Comparison of ENCODE assay signal across 8 mouse cellular contexts in genomic region chr1:182341993-182342392, GRCm38 (mm10). TPM values are rescaled to one million over a fixed set of nuclear protein-coding genes. Genes with fewer than 3 reads are reported as not detected.
DNase-seq lines count a peak whose midpoint lies in the region; ATAC-seq and TF ChIP-seq lines count a peak whose summit lies in the region.

No protein-coding gene starts in this region.

- DNase-seq in heart, adult 2 months = no peak
- DNase-seq in heart, postnatal 25 days (ENCODE audit: low spot score) = no peak
- DNase-seq in MEL (ENCODE audit: low read depth, low spot score) = peak; percentile 54
- no peak for DNase-seq in liver, postnatal 0 days
- DNase-seq in right cerebral cortex, adult 18-20 months = no peak
- DNase-seq in layer of hippocampus, postnatal 14 days (ENCODE audit: low spot score in 2 of 2) = no peak

- intact Hi-C loops in heart, adult 2 months (cut with DNase I) = loop anchor here (2.0 kb wide), 1 partner anchor 59 kb away; the partner anchor contains the start of gene Degs1
- intact Hi-C loops in heart, postnatal 25 days (cut with DNase I) = loop anchor here (2.0 kb wide), 1 partner anchor 59 kb away; the partner anchor contains the start of gene Degs1

- H3K9me3 ChIP-seq in MEL (replicated peaks; ENCODE audit: insufficient read depth, low read length) = no peaks in the 10 kb centered on the region
- H3K9me3 ChIP-seq in heart, embryonic 15.5 days (replicated peaks) = no peaks in the 10 kb centered on the region
- no peaks in the 10 kb centered on the region for H3K9me3 ChIP-seq in liver, postnatal 0 days (ENCODE audit: low read length)

- TF ChIP-seq RAD21 in MEL (IDR thresholded peaks at IDR 0.05; ENCODE audit: low read depth, low read length) = no peak

- peaks cover 11% of the 10 kb centered on the region for H3K36me3 ChIP-seq in heart, adult 2 months (ENCODE audit: control insufficient read depth, insufficient read depth, low read length)
- H3K36me3 ChIP-seq in MEL (ENCODE audit: control insufficient read depth in 1 of 2, insufficient read depth in 2 of 2, low read length in 2 of 2) = peaks cover 0 to 16% of the 10 kb centered on the region in 2 experiments; a peak in 2 of 4 replicates
- 0 out of 2 replicates have a peak, but pooled peaks cover 3% of the 10 kb centered on the region for H3K36me3 ChIP-seq in heart, embryonic 15.5 days
- H3K36me3 ChIP-seq in liver, postnatal 0 days (replicated peaks; ENCODE audit: insufficient read depth, low read length) = no peaks in the 10 kb centered on the region; the same call in 1 of the 2 replicates

- H3K27me3 ChIP-seq in heart, adult 2 months (ENCODE audit: control insufficient read depth, insufficient read depth, low read length) = no peaks in the 10 kb centered on the region
- no peaks in the 10 kb centered on the region for H3K27me3 ChIP-seq in MEL (ENCODE audit: control insufficient read depth in 1 of 2, insufficient read depth in 2 of 2, low read length in 2 of 2)
- H3K27me3 ChIP-seq in heart, embryonic 15.5 days = no peaks in the 10 kb centered on the region
- H3K27me3 ChIP-seq in liver, postnatal 0 days (ENCODE audit: insufficient read depth, low read length) = no peaks in the 10 kb centered on the region

- H3K27ac ChIP-seq in heart, adult 2 months = peak overlapping the region; percentile 94
- peak overlapping the region; percentile 8; the same call in 1 of the 2 replicates for H3K27ac ChIP-seq in MEL (ENCODE audit: control insufficient read depth, low read depth, low read length)
- H3K27ac ChIP-seq in heart, embryonic 15.5 days = no peak overlapping the region; the same call in 1 of the 2 replicates
- no peak overlapping the region for H3K27ac ChIP-seq in liver, postnatal 0 days (ENCODE audit: low read depth)

- peak overlapping the region; percentile 92 for H3K4me2 ChIP-seq in heart, embryonic 15.5 days
- H3K4me2 ChIP-seq in liver, postnatal 0 days (ENCODE audit: low read depth, low read length) = peak overlapping the region; percentile 95

- peaks cover 4% of the 10 kb centered on the region for H3K4me1 ChIP-seq in heart, adult 2 months (ENCODE audit: control insufficient read depth, insufficient read depth, low read length)
- peaks cover 10 to 12% of the 10 kb centered on the region in 2 experiments for H3K4me1 ChIP-seq in MEL (ENCODE audit: control insufficient read depth in 1 of 2, insufficient read depth in 2 of 2, low read length in 2 of 2)
- peaks cover 29% of the 10 kb centered on the region for H3K4me1 ChIP-seq in heart, embryonic 15.5 days (replicated peaks)
- peaks cover 23% of the 10 kb centered on the region for H3K4me1 ChIP-seq in liver, postnatal 0 days (ENCODE audit: insufficient read depth)

- no peak for ATAC-seq in heart, embryonic 15.5 days (replicated peaks; ENCODE audit: insufficient number of reproducible peaks, insufficient read depth, low FRiP score, low read depth)
- ATAC-seq in liver, postnatal 0 days = no peak
- no peak for ATAC-seq in megakaryocyte-erythroid progenitor cell, adult 5-6 weeks (replicated peaks; ENCODE audit: low FRiP score, low TSS enrichment, poor library complexity, severe bottlenecking)

- WGBS in heart, adult 2 months = 30% methylated on average over 6 of the region's 6 CpGs
- 35% methylated on average over 6 of the region's 6 CpGs for WGBS in heart, embryonic 15.5 days
- WGBS in liver, postnatal 0 days (ENCODE audit: insufficient replicate concordance) = 30% methylated on average over 6 of the region's 6 CpGs

- TF ChIP-seq POLR2A in heart, adult 2 months (IDR thresholded peaks at IDR 0.05; ENCODE audit: insufficient read depth, low read depth, low read length) = no peak
- TF ChIP-seq POLR2A in MEL (IDR thresholded peaks at IDR 0.05; ENCODE audit: control insufficient read depth in 1 of 2, insufficient read depth in 1 of 2, low read depth in 1 of 2, low read length in 2 of 2, poor library complexity in 1 of 2) = no peak

- H3K4me3 ChIP-seq in heart, adult 2 months = peak overlapping the region; percentile 66
- H3K4me3 ChIP-seq in MEL (ENCODE audit: control insufficient read depth in 1 of 2, insufficient read depth in 1 of 2, low read depth in 2 of 2, low read length in 2 of 2) = peak overlapping the region; percentile 95 to 99
- H3K4me3 ChIP-seq in heart, embryonic 15.5 days = peak overlapping the region; percentile 85
- H3K4me3 ChIP-seq in liver, postnatal 0 days (ENCODE audit: low read depth, low read length) = peak overlapping the region; percentile 80

- no peak for TF ChIP-seq EP300 in heart, adult 2 months (IDR thresholded peaks at IDR 0.05; ENCODE audit: insufficient read depth, low read depth, low read length)
- TF ChIP-seq EP300 in MEL (IDR thresholded peaks at IDR 0.05; ENCODE audit: low read depth in 1 of 2, low read length in 2 of 2) = no peak
- no peak for TF ChIP-seq EP300 in liver, postnatal 0 days (IDR thresholded peaks at IDR 0.05; ENCODE audit: low read depth)

- no peak overlapping the region for H3K9ac ChIP-seq in heart, adult 2 months (ENCODE audit: low read depth, low read length)
- peak overlapping the region; percentile 73 for H3K9ac ChIP-seq in MEL (ENCODE audit: control insufficient read depth, low read depth, low read length, poor library complexity, severe bottlenecking)
- H3K9ac ChIP-seq in heart, embryonic 15.5 days = no peak overlapping the region; the same call in 1 of the 2 replicates
- H3K9ac ChIP-seq in liver, postnatal 0 days (replicated peaks) = peak overlapping the region; percentile 90

- peaks cover 8% of the 10 kb centered on the region for H3K79me2 ChIP-seq in heart, adult 2 months (replicated peaks; ENCODE audit: control insufficient read depth, insufficient read depth, low read length)
- peaks cover 35% of the 10 kb centered on the region for H3K79me2 ChIP-seq in MEL (ENCODE audit: control insufficient read depth, insufficient read depth, low read length, poor library complexity)

- no peak for TF ChIP-seq CTCF in heart, adult 2 months (IDR thresholded peaks at IDR 0.05)
- TF ChIP-seq CTCF in MEL (IDR thresholded peaks at IDR 0.05 in 2 of 3, conservative IDR thresholded peaks at IDR 0.05 in 1 of 3; ENCODE audit: control insufficient read depth in 1 of 3, insufficient read depth in 1 of 3, low read depth in 2 of 3, low read length in 3 of 3, poor library complexity in 1 of 3, severe bottlenecking in 1 of 3) = no peak
- TF ChIP-seq CTCF in liver, postnatal 0 days (IDR thresholded peaks at IDR 0.05; ENCODE audit: low read depth) = no peak

TF ChIP-seq in MEL, 35 proteins besides CTCF, POLR2A, EP300 and RAD21:
- TF ChIP-seq USF2 (IDR thresholded peaks at IDR 0.05; ENCODE audit: borderline replicate concordance in 1 of 2, insufficient read depth in 1 of 2, low read depth in 1 of 2, low read length in 2 of 2) (no peak), GATA1 (IDR thresholded peaks at IDR 0.05; ENCODE audit: low read depth, low read length) (no peak), TCF12 (IDR thresholded peaks at IDR 0.05; ENCODE audit: low read depth, low read length) (no peak), ZKSCAN1 (IDR thresholded peaks at IDR 0.05; ENCODE audit: low read depth, low read length) (no peak), POLR2AphosphoS2 (IDR thresholded peaks at IDR 0.05; ENCODE audit: low read length) (no peak), ZMIZ1 (IDR thresholded peaks at IDR 0.05; ENCODE audit: low read depth, low read length) (no peak), JUND (IDR thresholded peaks at IDR 0.05; ENCODE audit: low read depth, low read length) (0 out of 2 replicates have a peak, but pooled peaks have one; percentile 54), RCOR1 (IDR thresholded peaks at IDR 0.05; ENCODE audit: low read depth, low read length) (no peak), GABPA (IDR thresholded peaks at IDR 0.05; ENCODE audit: low read depth, low read length) (no peak), MEF2A (IDR thresholded peaks at IDR 0.05; ENCODE audit: extremely low read depth, insufficient replicate concordance, low read depth, low read length, poor library complexity, severe bottlenecking) (no peak), MYC (IDR thresholded peaks at IDR 0.05; ENCODE audit: low read depth, low read length) (no peak), CHD1 (IDR thresholded peaks at IDR 0.05; ENCODE audit: low read depth, low read length) (0 out of 2 replicates have a peak, but pooled peaks have one; percentile 49)

RNA-seq across cellular contexts. Expression of gene Fbxo28, which starts 0.6 kb away (rescaled TPM):
- total RNA-seq in heart, adult 2 months (2021) = 10 to 100 TPM; 20.4 to 20.9 TPM
- 7.1 and 10.8 TPM in 2 replicates for polyA plus RNA-seq in heart, adult 2 months (2012; rRNA removed)
- total RNA-seq in heart, postnatal 25 days (2021) = 10 to 100 TPM; 21.3 to 21.5 TPM
- total RNA-seq in MEL (2012; rRNA removed) = 13.3 and 16.3 TPM in 2 replicates
- 10 to 100 TPM; 17.2 to 72.5 TPM for polyA plus RNA-seq in MEL (2012; ENCODE audit: insufficient read depth in 1 of 2, insufficient read length in 2 of 2, low read depth in 1 of 2, low replicate concordance in 2 of 2, missing spikeins in 1 of 2)
- polyA plus RNA-seq in heart, embryonic 15.5 days (2015; fragmentation: Nextera tagmentation; extraction: Ambion mirVana) = 10.8 and 10.9 TPM in 2 replicates
- 4.7 and 4.9 TPM in 2 replicates for polyA plus RNA-seq in liver, postnatal 0 days (2015; fragmentation: Nextera tagmentation; extraction: Ambion mirVana)
- 11.7 and 17.2 TPM in 2 replicates for total RNA-seq in megakaryocyte-erythroid progenitor cell, adult 5-6 weeks (2014; fragmentation: Nextera tagmentation)
- 9.4 and 14.8 TPM in 2 replicates for total RNA-seq in megakaryocyte-erythroid progenitor cell, adult 5-6 weeks (2017)
- 10 to 100 TPM; 40.6 to 45.2 TPM for total RNA-seq in layer of hippocampus, postnatal 14 days (2021)

RNA-seq across cellular contexts. Expression of gene Degs1, which starts 59.4 kb away (rescaled TPM):
- 10 to 100 TPM; 50.3 to 54.1 TPM for total RNA-seq in heart, adult 2 months (2021)
- polyA plus RNA-seq in heart, adult 2 months (2012; rRNA removed) = 51.0 and 98.3 TPM in 2 replicates
- 10 to 100 TPM; 54.9 to 60.7 TPM for total RNA-seq in heart, postnatal 25 days (2021)
- total RNA-seq in MEL (2012; rRNA removed) = 40.3 and 46.3 TPM in 2 replicates
- polyA plus RNA-seq in MEL (2012; ENCODE audit: insufficient read depth in 1 of 2, insufficient read length in 2 of 2, low read depth in 1 of 2, low replicate concordance in 2 of 2, missing spikeins in 1 of 2) = 10 to 100 TPM in 1 of 2 experiments, not detected in 1; 54.3 TPM
- 148 and 163 TPM in 2 replicates for polyA plus RNA-seq in heart, embryonic 15.5 days (2015; fragmentation: Nextera tagmentation; extraction: Ambion mirVana)
- 96.4 and 96.8 TPM in 2 replicates for polyA plus RNA-seq in liver, postnatal 0 days (2015; fragmentation: Nextera tagmentation; extraction: Ambion mirVana)
- 37.5 and 39.8 TPM in 2 replicates for total RNA-seq in megakaryocyte-erythroid progenitor cell, adult 5-6 weeks (2014; fragmentation: Nextera tagmentation)
- total RNA-seq in megakaryocyte-erythroid progenitor cell, adult 5-6 weeks (2017) = 35.8 and 36.9 TPM in 2 replicates
- 10 to 100 TPM; 80.8 to 93.6 TPM for total RNA-seq in layer of hippocampus, postnatal 14 days (2021)

Comparison
In these comparisons a context has a peak if more than half of its experiments do, and no peak if none do; other contexts are left out.
1. H3K27ac ChIP-seq: peak in heart, adult 2 months (single experiment) and MEL (single experiment); none in heart, embryonic 15.5 days (single experiment) and liver, postnatal 0 days (single experiment).
2. H3K9ac ChIP-seq: peak in MEL (single experiment) and liver, postnatal 0 days (single experiment); none in heart, adult 2 months (single experiment) and heart, embryonic 15.5 days (single experiment).
3. Peak in every context shown above with its lines, with median percentiles within 50 percentile points of each other: H3K4me3 ChIP-seq.